Mouse (Mus musculus) kidney, postnatal 10 days (tissue): ENCODE data around the gene Asah2.
"Not testable (repeated sequence)": the region's sequence is repeated elsewhere in the genome, so short reads cannot be mapped to it uniquely, and the experiment has no call there.

ENCODE experiments used
- DNase-seq: peaks from one replicate; pipeline ENCODE4 v3.0.0; 2021; ENCODE audit warnings: mixed read lengths

The Asah2 gene

GRCm38 (mm10) chr19:32102294-32102975, 5.6 kb downstream of the Asah2 start:
- no peak for DNase-seq

GRCm38 (mm10) chr19:32098582-32098981, 9.4 kb downstream of the Asah2 start:
- no peak for DNase-seq

GRCm38 (mm10) chr19:32092358-32092757, 15.7 kb downstream of the Asah2 start:
- no peak for DNase-seq

- no peak for DNase-seq
These were observed 17.2 kb downstream of the Asah2 start for GRCm38 (mm10) chr19:32090804-32091203.

GRCm38 (mm10) chr19:32088570-32088969, 19.4 kb downstream of the Asah2 start:
- no peak for DNase-seq

- DNase-seq: no peak
These were observed 20.1 kb downstream of the Asah2 start for GRCm38 (mm10) chr19:32087736-32088470.

GRCm38 (mm10) chr19:32084813-32085212, 23.2 kb downstream of the Asah2 start:
- not testable (repeated sequence) for DNase-seq

GRCm38 (mm10) chr19:32070340-32070739, 37.7 kb downstream of the Asah2 start:
- no peak for DNase-seq

GRCm38 (mm10) chr19:32069598-32069997, 38.4 kb downstream of the Asah2 start:
- DNase-seq: no peak

GRCm38 (mm10) chr19:32067669-32068068, 40.3 kb downstream of the Asah2 start:
- DNase-seq: no peak

GRCm38 (mm10) chr19:32061294-32061693, 46.7 kb downstream of the Asah2 start:
- DNase-seq: no peak

GRCm38 (mm10) chr19:32056252-32056651, 51.8 kb downstream of the Asah2 start:
- DNase-seq: no peak

- no peak for DNase-seq
These were observed 52.3 kb downstream of the Asah2 start for GRCm38 (mm10) chr19:32055725-32056124.

GRCm38 (mm10) chr19:32051251-32051650, 56.8 kb downstream of the Asah2 start:
- no peak for DNase-seq

- no peak for DNase-seq
These were observed 75.1 kb downstream of the Asah2 start for GRCm38 (mm10) chr19:32032881-32033280.

- DNase-seq: peak; percentile 62
These were observed 77.6 kb downstream of the Asah2 start for GRCm38 (mm10) chr19:32030430-32030829.

- DNase-seq: no peak
These were observed 82.6 kb downstream of the Asah2 start for GRCm38 (mm10) chr19:32025443-32025842.

GRCm38 (mm10) chr19:32019722-32020121, 88.3 kb downstream of the Asah2 start:
- DNase-seq: no peak

- DNase-seq: peak; percentile 24
These were observed 89.4 kb downstream of the Asah2 start for GRCm38 (mm10) chr19:32018585-32018984.

- DNase-seq: no peak
These were observed 90.0 kb downstream of the Asah2 start for GRCm38 (mm10) chr19:32018053-32018452.

- no peak for DNase-seq
These were observed 105.4 kb downstream of the Asah2 start for GRCm38 (mm10) chr19:32002623-32003022.

GRCm38 (mm10) chr19:31996916-31997315, 111.1 kb downstream of the Asah2 start:
- DNase-seq: no peak

GRCm38 (mm10) chr19:31991057-31991456, 117.0 kb downstream of the Asah2 start:
- DNase-seq: no peak

GRCm38 (mm10) chr19:31975882-31976281, 132.1 kb downstream of the Asah2 start:
- DNase-seq: peak; percentile 33
